Mouse (Mus musculus) ES-E14 (cell line): ENCODE measurements at regions not wholly inside any gene's neighbourhood (a gene's known extent, or its start where the extent isn't known, plus 50 kb on each side); places are given as distances from the start of the nearest gene placed in this dataset.

Experiments used
- CHD2 ChIP-seq: IDR thresholded peaks from 2 replicates; pipeline ENCODE4 v1.6.1; 2014; ENCODE audit warnings: mild to moderate bottlenecking, low read depth, low read length, inconsistent platforms
- HCFC1 ChIP-seq: IDR thresholded peaks from 2 replicates; pipeline ENCODE4 v1.6.1; 2012; ENCODE audit warnings: low read length, inconsistent platforms, borderline replicate concordance; ENCODE audit not compliant: insufficient read depth
- MAFK ChIP-seq: IDR thresholded peaks from 2 replicates; pipeline ENCODE4 v1.6.1; 2014; ENCODE audit warnings: mild to moderate bottlenecking, low read depth, low read length, inconsistent platforms; ENCODE audit not compliant: insufficient read depth
- ZC3H11A ChIP-seq: IDR thresholded peaks from 2 replicates; pipeline ENCODE4 v1.6.1; 2012; ENCODE audit warnings: low read depth, mild to moderate bottlenecking, inconsistent platforms, low read length, borderline replicate concordance
- ZNF384 ChIP-seq: IDR thresholded peaks from 2 replicates; pipeline ENCODE4 v1.6.1; 2012; ENCODE audit warnings: low read depth, low read length, inconsistent platforms

DNA sequence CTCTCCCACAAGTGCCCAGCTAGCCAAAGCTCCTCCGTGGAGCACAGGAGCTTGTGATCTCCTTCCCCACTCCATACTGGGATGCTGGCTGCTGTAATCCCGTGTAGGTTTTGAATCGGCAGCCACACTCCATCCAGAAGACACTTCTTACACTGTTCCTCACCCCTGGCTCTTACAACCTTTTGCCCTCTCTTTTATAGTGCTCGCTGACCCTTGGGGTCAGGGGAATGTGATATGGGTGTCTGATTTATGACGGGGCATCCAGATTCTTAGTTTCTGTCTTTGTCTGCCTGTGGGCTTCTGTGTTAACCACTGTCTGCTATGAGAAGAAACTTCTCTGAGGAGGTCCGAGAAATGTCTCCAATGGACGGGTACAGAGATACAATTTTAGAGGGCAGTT lies 216.3 kb upstream of the Prickle1 start:
- no peak for TF ChIP-seq CHD2
- no peak for TF ChIP-seq ZC3H11A
- no peak for TF ChIP-seq MAFK
- TF ChIP-seq ZNF384: no peak
- no peak for TF ChIP-seq HCFC1
